Comparison of ENCODE assay signal across 8 mouse cellular contexts in the genomic region with DNA sequence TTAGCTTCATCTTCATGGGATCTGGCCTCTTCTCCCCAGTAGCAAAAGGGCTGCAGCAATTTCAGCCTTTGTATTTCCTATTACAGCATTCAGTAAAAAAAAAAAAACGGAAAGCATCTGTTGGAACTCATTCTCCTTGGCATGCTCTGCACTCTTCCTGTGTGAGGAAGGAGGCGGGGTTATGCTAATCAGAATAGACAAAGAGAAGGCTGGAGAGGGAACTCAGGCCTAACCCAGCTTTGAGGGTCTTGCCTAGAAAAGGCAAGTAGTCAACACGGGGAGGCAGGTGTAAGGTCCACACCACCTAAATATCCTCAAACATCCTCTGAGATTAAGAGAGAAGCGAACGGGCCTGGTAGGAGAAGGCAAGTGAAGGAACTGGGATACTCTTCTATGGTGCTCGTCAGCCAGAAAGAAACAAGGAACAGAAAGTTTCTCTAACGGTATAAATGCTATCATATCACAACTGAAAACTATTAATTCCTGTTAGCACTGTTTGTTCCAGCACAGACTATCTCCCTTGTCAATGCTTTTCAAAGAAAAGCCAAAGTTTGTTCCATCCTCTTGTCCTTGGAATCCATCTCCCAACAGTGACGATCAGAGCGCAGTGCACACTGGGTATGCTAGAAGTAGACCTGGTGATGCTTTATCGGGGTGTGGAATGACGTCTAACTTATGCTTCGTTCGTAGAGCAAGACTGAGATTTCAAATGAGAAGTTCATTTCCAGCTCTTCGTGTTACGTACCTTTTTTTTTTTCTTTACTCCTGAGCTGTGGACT.
DNase-seq lines count a peak whose midpoint lies in the region; ATAC-seq and TF ChIP-seq lines count a peak whose summit lies in the region.

No protein-coding gene starts in this region.

- dilution Hi-C loops in CH12.LX (cut with MboI; ENCODE audit: extremely low pct_ligation_motif_present, extremely low pct_unique_long_range_greater_than_20kb, low sequenced_read_pairs), result no loop called here

- H3K4me3 ChIP-seq in forebrain, embryonic 11.5 days (ENCODE audit: low read depth, low read length), result no peak overlapping the region
- no peak overlapping the region for H3K4me3 ChIP-seq in forebrain, embryonic 10.5 days
- H3K4me3 ChIP-seq in CH12.LX (replicated peaks in 1 of 3; ENCODE audit: low read depth in 2 of 3, low read length in 2 of 3, poor library complexity in 1 of 3), result no peak overlapping the region
- H3K4me3 ChIP-seq in forebrain, embryonic 16.5 days (replicated peaks; ENCODE audit: low read length), result no peak overlapping the region

- H3K9ac ChIP-seq in forebrain, embryonic 11.5 days (ENCODE audit: low read length), result no peak overlapping the region
- peak overlapping the region; percentile 67 for H3K9ac ChIP-seq in CH12.LX (ENCODE audit: insufficient read depth, low read depth)
- no peak overlapping the region for H3K9ac ChIP-seq in forebrain, embryonic 16.5 days (replicated peaks; ENCODE audit: low read depth, low read length)

- no peaks in the 10 kb centered on the region for H3K79me2 ChIP-seq in CH12.LX (replicated peaks; ENCODE audit: control insufficient read depth, extremely low read depth, insufficient read depth, poor library complexity, severe bottlenecking)

- peak; percentile 83 for ATAC-seq in forebrain, embryonic 11.5 days (replicated peaks; ENCODE audit: low FRiP score)
- peak; percentile 95 for ATAC-seq in forebrain, embryonic 16.5 days
- ATAC-seq in monocyte, adult 5-6 weeks (replicated peaks; ENCODE audit: insufficient number of reproducible peaks, low FRiP score, low TSS enrichment, poor library complexity, severe bottlenecking), result peak; percentile 51

- TF ChIP-seq RAD21 in CH12.LX (IDR thresholded peaks at IDR 0.05; ENCODE audit: low read depth, low read length), result no peak

- no peak for DNase-seq in forebrain, embryonic 11.5 days (ENCODE audit: low spot score)
- no peak for DNase-seq in forebrain, embryonic 10.5 days (ENCODE audit: extremely low spot score, low spot score)
- DNase-seq in CH12.LX (ENCODE audit: extremely low read depth), result peak; percentile 15
- peak; percentile 63 for DNase-seq in kidney, adult 9 months
- DNase-seq in left cerebral cortex, adult 18-20 months (ENCODE audit: low spot score in 2 of 2), result no peak
- DNase-seq in cerebellum, adult 9-10 months, result no peak

- no peaks in the 10 kb centered on the region for H3K27me3 ChIP-seq in forebrain, embryonic 11.5 days (ENCODE audit: control insufficient read depth, insufficient read depth, low read length)
- no peaks in the 10 kb centered on the region for H3K27me3 ChIP-seq in forebrain, embryonic 10.5 days (ENCODE audit: poor library complexity, severe bottlenecking)
- no peaks in the 10 kb centered on the region for H3K27me3 ChIP-seq in CH12.LX (replicated peaks)
- H3K27me3 ChIP-seq in forebrain, embryonic 16.5 days (replicated peaks; ENCODE audit: control insufficient read depth, insufficient read depth, low read length), result no peaks in the 10 kb centered on the region

- H3K4me1 ChIP-seq in forebrain, embryonic 11.5 days (replicated peaks; ENCODE audit: control insufficient read depth, insufficient read depth, low read length), result no peaks in the 10 kb centered on the region
- no peaks in the 10 kb centered on the region for H3K4me1 ChIP-seq in forebrain, embryonic 10.5 days
- H3K4me1 ChIP-seq in CH12.LX (ENCODE audit: control insufficient read depth in 1 of 2, insufficient read depth in 2 of 2), result peaks cover 0 to 24% of the 10 kb centered on the region in 2 experiments; a peak in 2 of 4 replicates
- peaks cover 5% of the 10 kb centered on the region; the same call in 1 of the 2 replicates for H3K4me1 ChIP-seq in forebrain, embryonic 16.5 days (replicated peaks; ENCODE audit: control insufficient read depth, insufficient read depth, low read length)

- TF ChIP-seq CTCF in CH12.LX (conservative IDR thresholded peaks at IDR 0.05 in 1 of 2, IDR thresholded peaks at IDR 0.05 in 1 of 2; ENCODE audit: low read depth in 2 of 2, low read length in 2 of 2), result no peak

- H3K9me3 ChIP-seq in forebrain, embryonic 11.5 days (ENCODE audit: control insufficient read depth, low read length), result no peaks in the 10 kb centered on the region
- H3K9me3 ChIP-seq in forebrain, embryonic 10.5 days, result no peaks in the 10 kb centered on the region
- no peaks in the 10 kb centered on the region for H3K9me3 ChIP-seq in CH12.LX (replicated peaks; ENCODE audit: low read length)
- no peaks in the 10 kb centered on the region for H3K9me3 ChIP-seq in forebrain, embryonic 16.5 days (ENCODE audit: control insufficient read depth, low read length)

- WGBS in forebrain, embryonic 11.5 days, result 86% methylated on average over 15 of the region's 15 CpGs
- 84% methylated on average over 15 of the region's 15 CpGs for WGBS in forebrain, embryonic 10.5 days
- 77% methylated on average over 15 of the region's 15 CpGs for WGBS in forebrain, embryonic 16.5 days

- in situ Hi-C loops in CH12.LX (cut with MboI; ENCODE audit: low pct_ligation_motif_present, low pct_unique_long_range_greater_than_20kb, low sequenced_read_pairs), result no loop called here

- no peaks in the 10 kb centered on the region for H3K36me3 ChIP-seq in forebrain, embryonic 11.5 days (ENCODE audit: control insufficient read depth, insufficient read depth, low read length)
- H3K36me3 ChIP-seq in forebrain, embryonic 10.5 days (replicated peaks), result no peaks in the 10 kb centered on the region
- no peaks in the 10 kb centered on the region for H3K36me3 ChIP-seq in CH12.LX (replicated peaks in 1 of 2; ENCODE audit: control insufficient read depth in 1 of 2, insufficient read depth in 1 of 2, low read length in 1 of 2)
- no peaks in the 10 kb centered on the region for H3K36me3 ChIP-seq in forebrain, embryonic 16.5 days (ENCODE audit: control insufficient read depth, insufficient read depth)

- TF ChIP-seq EP300 in CH12.LX (IDR thresholded peaks at IDR 0.05; ENCODE audit: low read length), result peak; percentile 47

- TF ChIP-seq POLR2A in CH12.LX (IDR thresholded peaks at IDR 0.05; ENCODE audit: low read depth, low read length), result peak; percentile 27; the same call in 1 of the 2 replicates

- H3K4me2 ChIP-seq in forebrain, embryonic 11.5 days (ENCODE audit: low read depth, low read length, severe bottlenecking), result no peak overlapping the region
- peak overlapping the region; percentile 90 for H3K4me2 ChIP-seq in CH12.LX (ENCODE audit: insufficient read depth, low read depth, poor library complexity, severe bottlenecking)
- no peak overlapping the region for H3K4me2 ChIP-seq in forebrain, embryonic 16.5 days (ENCODE audit: low read length)

- no peak overlapping the region for H3K27ac ChIP-seq in forebrain, embryonic 11.5 days (ENCODE audit: low read depth, low read length)
- H3K27ac ChIP-seq in forebrain, embryonic 10.5 days, result no peak overlapping the region
- no peak overlapping the region; the same call in 1 of the 2 replicates for H3K27ac ChIP-seq in CH12.LX (ENCODE audit: insufficient read depth, low read depth)
- no peak overlapping the region for H3K27ac ChIP-seq in forebrain, embryonic 16.5 days (ENCODE audit: low read length)

TF ChIP-seq in CH12.LX, 34 proteins besides CTCF, POLR2A, EP300 and RAD21:
- TF ChIP-seq MXI1 (IDR thresholded peaks at IDR 0.05; ENCODE audit: low read depth, low read length) (no peak), KAT2A (IDR thresholded peaks at IDR 0.05; ENCODE audit: insufficient replicate concordance, low read length) (no peak), ZNF384 (IDR thresholded peaks at IDR 0.05; ENCODE audit: low read depth, low read length) (peak; percentile 78), MAFK (IDR thresholded peaks at IDR 0.05; ENCODE audit: insufficient replicate concordance, low read length) (no peak), ZMIZ1 (IDR thresholded peaks at IDR 0.05; ENCODE audit: low read depth, low read length) (no peak), MAX (IDR thresholded peaks at IDR 0.05; ENCODE audit: low read length) (0 out of 2 replicates have a peak, but pooled peaks have one; percentile 44), ETS1 (conservative IDR thresholded peaks at IDR 0.05; ENCODE audit: low read depth, low read length) (no peak), ZC3H11A (IDR thresholded peaks at IDR 0.05; ENCODE audit: low read depth, low read length) (no peak), CHD1 (IDR thresholded peaks at IDR 0.05; ENCODE audit: low read depth, low read length) (peak; percentile 54; the same call in 1 of the 2 replicates), MYC (IDR thresholded peaks at IDR 0.05; ENCODE audit: low read depth, low read length) (no peak), IRF4 (IDR thresholded peaks at IDR 0.05; ENCODE audit: low read depth, low read length) (no peak; the same call in 1 of the 2 replicates), SIN3A (IDR thresholded peaks at IDR 0.05; ENCODE audit: low read length) (peak; percentile 34; the same call in 1 of the 2 replicates), NRF1 (IDR thresholded peaks at IDR 0.05; ENCODE audit: low read depth, low read length) (0 out of 2 replicates have a peak, but pooled peaks have one; percentile 17), RCOR1 (conservative IDR thresholded peaks at IDR 0.05; ENCODE audit: low read depth, low read length) (no peak), USF2 (conservative IDR thresholded peaks at IDR 0.05; ENCODE audit: low read depth, low read length) (no peak), E2F4 (IDR thresholded peaks at IDR 0.05; ENCODE audit: insufficient replicate concordance, low read depth, low read length) (no peak), PAX5 (IDR thresholded peaks at IDR 0.05; ENCODE audit: low read length) (no peak), BHLHE40 (IDR thresholded peaks at IDR 0.05; ENCODE audit: low read depth, low read length) (0 out of 2 replicates have a peak, but pooled peaks have one; percentile 27), SMC3 (IDR thresholded peaks at IDR 0.05; ENCODE audit: low read depth, low read length) (no peak), ELF1 (IDR thresholded peaks at IDR 0.05; ENCODE audit: low read depth, low read length) (peak; percentile 45)

Comparison
In these comparisons a context has a peak if more than half of its experiments do, and no peak if none do; other contexts are left out.
1. DNase-seq: peak in CH12.LX (single experiment) and kidney, adult 9 months (single experiment); none in forebrain, embryonic 11.5 days (single experiment), forebrain, embryonic 10.5 days (single experiment), left cerebral cortex, adult 18-20 months (0 of 2) and cerebellum, adult 9-10 months (single experiment).
2. Peak in every context shown above with its lines, with median percentiles within 50 percentile points of each other: ATAC-seq.